ENCODE assay signal across 8 mouse cellular contexts in the genomic region with DNA sequence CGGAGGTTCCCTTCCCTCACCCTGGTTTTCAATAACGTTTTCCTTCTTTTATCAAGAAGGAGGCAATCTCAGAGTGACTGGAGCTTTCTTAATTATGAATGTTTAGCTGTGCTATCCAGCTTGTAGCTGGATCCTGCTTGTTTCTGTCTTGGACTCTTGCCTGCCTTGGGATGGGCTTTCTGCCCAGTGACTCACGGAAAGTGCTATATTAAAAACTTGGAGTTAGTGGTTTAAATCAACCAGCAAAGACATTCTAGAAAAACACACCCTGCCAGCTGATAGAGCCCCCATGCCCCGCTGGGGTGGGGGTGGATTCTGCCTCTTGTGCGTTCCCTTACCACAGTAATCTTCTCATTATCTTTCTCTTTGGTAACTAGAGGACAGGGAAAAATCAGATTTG.
DNase-seq lines count a peak whose midpoint lies in the region; ATAC-seq lines count a peak whose summit lies in the region.

No protein-coding gene starts in this region.

- 0 out of 2 replicates have a peak overlapping the region, but pooled peaks have one; percentile 45 for H3K27ac ChIP-seq in heart, embryonic 12.5 days (ENCODE audit: poor library complexity, severe bottlenecking)

- H3K4me2 ChIP-seq in heart, embryonic 12.5 days: peak overlapping the region; percentile 3; the same call in 1 of the 2 replicates

- no peak overlapping the region for H3K4me3 ChIP-seq in heart, embryonic 12.5 days

- H3K4me1 ChIP-seq in heart, embryonic 12.5 days (replicated peaks): peaks cover 50% of the 10 kb centered on the region

- 19% methylated on average over 5 of the region's 5 CpGs for WGBS in heart, embryonic 12.5 days

- no peak for ATAC-seq in heart, embryonic 12.5 days (ENCODE audit: insufficient number of reproducible peaks, low FRiP score)

- no peaks in the 10 kb centered on the region for H3K9me3 ChIP-seq in heart, embryonic 12.5 days (replicated peaks)

- peak; percentile 80 to 82 for DNase-seq in cerebellum, postnatal 10 days
- DNase-seq in cerebellum, adult 11-12 months: no peak
- peak; percentile 32 to 46 for DNase-seq in adrenal gland, postnatal 4 days (ENCODE audit: low spot score in 2 of 2)
- peak; percentile 69 to 77 for DNase-seq in layer of hippocampus, postnatal 10 days (ENCODE audit: low spot score in 2 of 2)
- peak; percentile 75 for DNase-seq in ovary, postnatal 10 days (ENCODE audit: low spot score)
- no peak for DNase-seq in thymus, postnatal 0 days (ENCODE audit: low spot score)
- no peak for DNase-seq in B cell, adult 2 months

- H3K27me3 ChIP-seq in heart, embryonic 12.5 days (replicated peaks): no peaks in the 10 kb centered on the region

- H3K36me3 ChIP-seq in heart, embryonic 12.5 days: no peaks in the 10 kb centered on the region

- no peak overlapping the region for H3K9ac ChIP-seq in heart, embryonic 12.5 days

Comparison
In these comparisons a context has a peak if more than half of its experiments do, and no peak if none do; other contexts are left out.
1. DNase-seq: peak in cerebellum, postnatal 10 days (2 of 2), adrenal gland, postnatal 4 days (2 of 2), layer of hippocampus, postnatal 10 days (2 of 2) and ovary, postnatal 10 days (single experiment); none in cerebellum, adult 11-12 months (single experiment), thymus, postnatal 0 days (single experiment) and B cell, adult 2 months (0 of 2).